In the genomic region with DNA sequence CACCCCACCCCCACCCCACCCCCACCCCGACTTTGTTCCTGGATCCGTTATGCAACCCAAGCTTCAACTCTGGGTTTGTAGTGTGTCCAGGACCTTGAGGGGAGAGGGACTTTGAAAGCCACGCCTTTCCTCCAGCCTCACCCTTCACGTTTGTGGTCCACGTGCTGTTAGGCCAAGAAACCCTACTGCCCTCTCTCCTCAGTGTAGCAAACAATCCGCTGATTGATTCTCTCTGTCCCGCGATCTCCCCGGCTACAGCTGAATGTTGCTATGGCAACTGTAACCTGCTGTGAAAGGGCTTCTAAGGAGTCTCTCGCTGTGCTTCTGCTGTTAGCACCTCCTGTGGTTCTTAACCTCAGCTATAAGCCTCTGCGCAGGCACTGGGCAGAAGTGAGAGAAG, we compare ENCODE assay signal across 7 mouse cellular contexts. TPM values are rescaled to one million over a fixed set of nuclear protein-coding genes. Genes with fewer than 3 reads are reported as not detected.
DNase-seq lines count a peak whose midpoint lies in the region; ATAC-seq and TF ChIP-seq lines count a peak whose summit lies in the region.

No protein-coding gene starts in this region.

- peaks cover 7% of the 10 kb centered on the region for H3K4me1 ChIP-seq in intestine, postnatal 0 days (replicated peaks; ENCODE audit: control insufficient read depth, insufficient read depth, low read length)

- H3K36me3 ChIP-seq in intestine, postnatal 0 days (ENCODE audit: control insufficient read depth, insufficient read depth), result no peaks in the 10 kb centered on the region

- ATAC-seq in intestine, postnatal 0 days, result peak; percentile 86
- ATAC-seq in megakaryocyte progenitor cell, adult 5-6 weeks (replicated peaks; ENCODE audit: poor library complexity), result peak; percentile 42

- no peak overlapping the region for H3K27ac ChIP-seq in intestine, postnatal 0 days (ENCODE audit: low read depth, low read length)

- peak overlapping the region; percentile 30; the same call in 1 of the 2 replicates for H3K4me2 ChIP-seq in intestine, postnatal 0 days (replicated peaks; ENCODE audit: low read depth)

- 0 out of 2 replicates have a peak, but pooled peaks have one; percentile 6 for TF ChIP-seq CTCF in intestine, postnatal 0 days (IDR thresholded peaks at IDR 0.05; ENCODE audit: low read depth)

- no peak overlapping the region for H3K4me3 ChIP-seq in intestine, postnatal 0 days (ENCODE audit: low read depth, low read length)

- no peaks in the 10 kb centered on the region for H3K27me3 ChIP-seq in intestine, postnatal 0 days (replicated peaks; ENCODE audit: control insufficient read depth, insufficient read depth, low read length)

- H3K9me3 ChIP-seq in intestine, postnatal 0 days (ENCODE audit: control insufficient read depth), result no peaks in the 10 kb centered on the region

- intact Hi-C loops in left cerebral cortex, postnatal 14 days (cut with DNase I), result no loop called here

- WGBS in intestine, postnatal 0 days, result 1% methylated on average over 11 of the region's 11 CpGs

- no peak overlapping the region for H3K9ac ChIP-seq in intestine, postnatal 0 days (ENCODE audit: low read depth, low read length)

- DNase-seq in adrenal gland, postnatal 10 days, result peak; percentile 76
- peak; percentile 92 for DNase-seq in embryo, embryonic 10 days (ENCODE audit: low spot score)
- peak; percentile 99 for DNase-seq in heart, adult 11 months
- peak; percentile 69 to 87 for DNase-seq in left cerebral cortex, postnatal 14 days (ENCODE audit: low spot score in 2 of 2)
- peak; percentile 88 for DNase-seq in skeletal muscle tissue, adult 2 months (ENCODE audit: low read depth, low spot score)

RNA-seq across cellular contexts. Expression of gene Por, which starts 5.0 kb away (rescaled TPM):
- 100 to 1,000 TPM; 175 to 226 TPM for total RNA-seq in adrenal gland, postnatal 10 days (2021)
- 82.3 and 91.7 TPM in 2 replicates for polyA plus RNA-seq in intestine, postnatal 0 days (2015; fragmentation: Nextera tagmentation; extraction: Ambion mirVana)
- total RNA-seq in left cerebral cortex, postnatal 14 days (2021), result 10 to 100 TPM; 81.0 to 81.1 TPM
- total RNA-seq in megakaryocyte progenitor cell, adult 5-6 weeks (2015), result 12.7 and 21.3 TPM in 2 replicates
- 25.2 and 36.5 TPM in 2 replicates for total RNA-seq in megakaryocyte progenitor cell, adult 5-6 weeks (2017)

RNA-seq across cellular contexts. Expression of gene Rhbdd2, which starts 42.4 kb away (rescaled TPM):
- 10 to 100 TPM; 35.2 to 39.1 TPM for total RNA-seq in adrenal gland, postnatal 10 days (2021)
- 27.9 and 28.5 TPM in 2 replicates for polyA plus RNA-seq in intestine, postnatal 0 days (2015; fragmentation: Nextera tagmentation; extraction: Ambion mirVana)
- total RNA-seq in left cerebral cortex, postnatal 14 days (2021), result 10 to 100 TPM; 84.9 to 87.5 TPM
- 14.2 and 17.1 TPM in 2 replicates for total RNA-seq in megakaryocyte progenitor cell, adult 5-6 weeks (2015)
- total RNA-seq in megakaryocyte progenitor cell, adult 5-6 weeks (2017), result 3.0 and 4.6 TPM in 2 replicates
